Mouse (Mus musculus) midbrain, embryonic 15.5 days (tissue): ENCODE measurements around the gene Ccdc96. TPM values are rescaled to one million over a fixed set of nuclear protein-coding genes. Genes with fewer than 3 reads are reported as not detected.

Experiments
- ATAC-seq: fragments of 200-750 bp; cut with Nextera tagmentation; replicated peaks from 2 replicates; pipeline ENCODE4 v1.8.0; 2017; ENCODE audit warnings: moderate TSS enrichment
- H3K27ac ChIP-seq: fragments of 300-500 bp; sonication (generic); 2 replicates; pipeline ENCODE4 v1.5.1; 2015; ENCODE audit warnings: mild to moderate bottlenecking, inconsistent platforms
- H3K27me3 ChIP-seq: fragments of 300-500 bp; sonication (generic); replicated peaks from 2 replicates; pipeline ENCODE4 v1.6.1; 2015; ENCODE audit warnings: inconsistent platforms
- H3K36me3 ChIP-seq: fragments of 300-500 bp; sonication (generic); replicated peaks from 2 replicates; pipeline ENCODE4 v1.6.1; 2015; ENCODE audit warnings: inconsistent platforms
- H3K4me1 ChIP-seq: fragments of 300-500 bp; sonication (generic); 2 replicates; pipeline ENCODE4 v1.6.1; 2015; ENCODE audit warnings: inconsistent platforms
- H3K4me2 ChIP-seq: fragments of 300-500 bp; sonication (generic); 2 replicates; pipeline ENCODE4 v1.6.1; 2015; ENCODE audit warnings: inconsistent platforms, mild to moderate bottlenecking, moderate library complexity
- H3K4me3 ChIP-seq: fragments of 300-500 bp; sonication (generic); 2 replicates; pipeline ENCODE4 v1.5.1; 2015; ENCODE audit warnings: mild to moderate bottlenecking, inconsistent platforms
- H3K9ac ChIP-seq: fragments of 300-500 bp; sonication (generic); 2 replicates; pipeline ENCODE4 v1.6.1; 2015; ENCODE audit warnings: mild to moderate bottlenecking, inconsistent platforms
- H3K9me3 ChIP-seq: fragments of 300-500 bp; sonication (generic); 2 replicates; pipeline ENCODE4 v1.6.1; 2016; ENCODE audit warnings: inconsistent platforms
- WGBS: fragments of 180-500 bp; shearing (Covaris S2); methylation state at CpG from one replicate; pipeline ENCODE4 v1.1.7; 2015; ENCODE audit warnings: mixed read lengths; 5-methylcytosine and 5-hydroxymethylcytosine counted together
- polyA plus RNA-seq: library from polyadenylated mRNA; unstranded; fragments of >200 nt; fragmentation: Nextera tagmentation; extraction: Ambion mirVana; gene quantifications from 2 replicates; pipeline ENCODE4 v1.2.1, GENCODE M21; 2015

The Ccdc96 gene
- polyA plus RNA-seq, 1 experiment from 2014 or later: 3.5 TPM

DNA sequence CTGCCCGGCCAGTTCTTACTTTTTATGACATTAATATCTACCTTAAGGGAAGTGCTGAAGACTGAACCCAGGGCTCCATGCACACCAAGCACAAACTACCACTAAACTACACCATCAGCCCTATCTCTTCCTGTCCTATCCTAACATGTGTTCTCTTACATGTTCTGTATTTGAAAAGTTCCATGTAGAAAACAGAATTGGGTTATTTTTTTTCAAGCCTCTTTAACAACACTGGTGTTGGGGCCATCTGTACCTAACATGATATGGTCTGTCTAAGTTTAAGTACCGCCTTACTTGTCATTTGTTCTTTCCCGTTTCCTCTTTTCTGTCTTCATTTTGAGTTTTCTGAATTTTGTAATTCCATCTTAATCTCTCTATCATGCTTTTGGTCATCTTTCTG, 52.0 kb downstream of the Ccdc96 start:
- Histone ChIP-seq H3K4me2 (no peak overlapping the region), H3K4me3 (no peak overlapping the region), H3K9me3 (no peaks in the 10 kb centered on the region), H3K9ac (no peak overlapping the region), H3K4me1 (no peaks in the 10 kb centered on the region), H3K27ac (no peak overlapping the region), H3K27me3 (no peaks in the 10 kb centered on the region), H3K36me3 (no peaks in the 10 kb centered on the region)
- no peak for ATAC-seq
- WGBS: 93% methylated on average over 3 of the region's 3 CpGs

Other genes starting within 250 kb of the Ccdc96 start
- gene Sorcs2, start 86.4 kb upstream of the Ccdc96 start, polyA plus RNA-seq: 21.9 and 22.0 TPM in 2 replicates
- 41.0 and 43.0 TPM in 2 replicates for gene Grpel1, start 19.6 kb upstream of the Ccdc96 start, polyA plus RNA-seq
- gene Tada2b, start 303 bp upstream of the Ccdc96 start, polyA plus RNA-seq: 3.2 and 3.3 TPM in 2 replicates
- 70.4 and 75.0 TPM in 2 replicates for gene Tbc1d14, start 108.7 kb downstream of the Ccdc96 start, polyA plus RNA-seq
- 40.3 and 44.0 TPM in 2 replicates for gene D5Ertd579e, start 211.4 kb downstream of the Ccdc96 start, polyA plus RNA-seq